Mouse (Mus musculus) forebrain, postnatal 0 days (tissue): ENCODE measurements around the gene Myh9. TPM values are rescaled to one million over a fixed set of nuclear protein-coding genes. Genes with fewer than 3 reads are reported as not detected.
"Not testable (repeated sequence)": the region's sequence is repeated elsewhere in the genome, so short reads cannot be mapped to it uniquely, and the experiment has no call there.

ENCODE experiments used
- ATAC-seq: fragments of 200-750 bp; cut with Nextera tagmentation; 2 replicates; pipeline ENCODE4 v1.8.0; 2017; ENCODE audit warnings: mild to moderate bottlenecking, moderate library complexity
- DNase-seq: peaks from one replicate; pipeline ENCODE4 v3.0.0-alpha.2; 2015
- H3K27ac ChIP-seq: fragments of 300-500 bp; sonication (generic); 2 replicates; pipeline ENCODE4 v1.5.1; 2014; ENCODE audit warnings: low read depth, mild to moderate bottlenecking, antibody characterized with exemption, low read length, moderate library complexity, mixed read lengths
- H3K27me3 ChIP-seq: fragments of 300-500 bp; sonication (generic); 2 replicates; pipeline ENCODE4 v1.6.1; 2014; ENCODE audit warnings: mild to moderate bottlenecking, low read length, mixed read lengths; ENCODE audit not compliant: insufficient read depth
- H3K36me3 ChIP-seq: fragments of 300-500 bp; sonication (generic); 2 replicates; pipeline ENCODE4 v1.6.1; 2014; ENCODE audit warnings: mild to moderate bottlenecking, moderate library complexity; ENCODE audit not compliant: insufficient read depth
- H3K4me1 ChIP-seq: fragments of 300-500 bp; sonication (generic); 2 replicates; pipeline ENCODE4 v1.6.1; 2014; ENCODE audit warnings: antibody characterized with exemption; ENCODE audit not compliant: insufficient read depth
- H3K4me2 ChIP-seq: fragments of 300-500 bp; sonication (generic); 2 replicates; pipeline ENCODE4 v1.6.1; 2014; ENCODE audit warnings: low read depth, mild to moderate bottlenecking, moderate library complexity
- H3K4me3 ChIP-seq: fragments of 300-500 bp; sonication (generic); 2 replicates; pipeline ENCODE4 v1.5.1; 2014; ENCODE audit warnings: low read depth, low read length, mixed read lengths
- H3K9ac ChIP-seq: fragments of 300-500 bp; sonication (generic); 2 replicates; pipeline ENCODE4 v1.6.1; 2014; ENCODE audit warnings: mild to moderate bottlenecking
- H3K9me3 ChIP-seq: fragments of 300-500 bp; sonication (generic); 2 replicates; pipeline ENCODE4 v1.6.1; 2016; ENCODE audit warnings: low read length
- CTCF ChIP-seq: sonication (generic); IDR thresholded peaks from 2 replicates; pipeline ENCODE4 v1.5.1; 2016; ENCODE audit warnings: antibody characterized with exemption, control low read depth, low read depth
- WGBS: fragments of 180-500 bp; shearing (Covaris S2); extraction: QIAGEN DNeasy Blood & Tissue Kit; methylation state at CpG from one replicate; pipeline ENCODE4 v1.1.7; 2014; 5-methylcytosine and 5-hydroxymethylcytosine counted together
- polyA plus RNA-seq: library from polyadenylated mRNA; unstranded; fragments of >200 nt; fragmentation: Nextera tagmentation; extraction: Ambion mirVana; gene quantifications from 2 replicates; pipeline ENCODE4 v1.2.1, GENCODE M21; 2015
- total RNA-seq: library from RNA; depleted of rRNA; stranded (reverse); fragments of >200 nt; gene quantifications from 2 replicates; pipeline ENCODE4 v1.2.3, GENCODE M21; 2014

Myh9 gene
- total and polyA plus RNA-seq, 2 experiments from 2014 or later: 7.2 to 35.2 TPM

DNA sequence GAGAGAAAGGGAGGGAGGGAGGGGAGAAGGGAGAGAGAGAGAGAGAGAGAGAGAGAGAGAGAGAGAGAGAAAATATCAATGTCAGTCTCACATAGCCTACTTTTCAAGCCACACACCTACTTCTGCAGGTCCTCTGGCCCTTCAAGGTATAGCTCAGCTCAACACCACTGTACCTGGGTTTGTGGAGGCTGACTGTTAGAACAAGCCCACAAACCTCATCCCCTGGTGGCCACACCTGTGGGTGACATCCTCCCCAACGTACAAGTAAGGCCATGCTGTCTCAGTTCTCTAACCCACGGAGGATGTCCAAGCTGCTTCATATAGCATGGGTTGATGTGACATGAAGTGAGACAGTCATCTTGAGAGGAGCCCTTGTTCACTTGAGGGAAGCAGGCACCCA is 35.2 kb upstream of the Myh9 start:
- H3K4me2 ChIP-seq: no peak overlapping the region
- H3K4me1 ChIP-seq: no peaks in the 10 kb centered on the region
- no peak overlapping the region for H3K27ac ChIP-seq
- no peaks in the 10 kb centered on the region for H3K27me3 ChIP-seq
- no peaks in the 10 kb centered on the region for H3K36me3 ChIP-seq
- H3K9me3 ChIP-seq: no peaks in the 10 kb centered on the region
- no peak for TF ChIP-seq CTCF
- no peak for ATAC-seq
- H3K9ac ChIP-seq: no peak overlapping the region
- no peak overlapping the region for H3K4me3 ChIP-seq
- DNase-seq: no peak
- 69% methylated on average over 2 of the region's 2 CpGs for WGBS

- H3K27ac ChIP-seq: no peak overlapping the region
- no peaks in the 10 kb centered on the region for H3K27me3 ChIP-seq
- no peak for TF ChIP-seq CTCF
- ATAC-seq (no peak), DNase-seq (no peak)
- no peak overlapping the region for H3K4me3 ChIP-seq
- no peaks in the 10 kb centered on the region for H3K36me3 ChIP-seq
- 72% methylated on average over 3 of the region's 3 CpGs for WGBS
- H3K4me1 ChIP-seq: no peaks in the 10 kb centered on the region
- H3K9me3 ChIP-seq: no peaks in the 10 kb centered on the region
- no peak overlapping the region for H3K4me2 ChIP-seq
- H3K9ac ChIP-seq: no peak overlapping the region
These were observed 34.7 kb upstream of the Myh9 start for GRCm38 (mm10) chr15:77876716-77877115.

DNA sequence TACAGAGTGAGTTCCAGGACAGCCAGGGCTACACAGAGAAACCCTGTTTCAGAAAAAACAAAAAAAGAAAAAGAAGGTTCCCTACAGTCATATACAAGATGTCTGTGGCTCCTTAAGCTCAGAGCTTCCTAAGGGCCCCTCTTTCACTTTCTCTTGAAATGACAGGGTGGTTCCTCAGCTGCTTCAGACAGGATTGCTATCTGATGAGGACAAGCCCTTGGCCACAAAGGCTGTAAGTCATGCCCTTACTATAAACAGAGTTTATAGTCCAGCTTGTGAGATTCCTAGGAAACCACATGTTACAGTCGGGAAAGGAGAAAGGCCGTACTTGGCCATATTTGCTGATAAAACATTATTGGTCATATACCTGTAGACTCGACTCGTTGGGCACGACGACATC is 34.0 kb upstream of the Myh9 start:
- Histone ChIP-seq H3K27me3 (no peaks in the 10 kb centered on the region), H3K4me2 (no peak overlapping the region), H3K9me3 (no peaks in the 10 kb centered on the region), H3K4me3 (no peak overlapping the region), H3K27ac (no peak overlapping the region), H3K36me3 (no peaks in the 10 kb centered on the region), H3K9ac (no peak overlapping the region), H3K4me1 (no peaks in the 10 kb centered on the region)
- TF ChIP-seq CTCF: no peak
- DNase-seq (no peak), ATAC-seq (no peak)
- WGBS: 94% methylated on average over 6 of the region's 6 CpGs

DNA sequence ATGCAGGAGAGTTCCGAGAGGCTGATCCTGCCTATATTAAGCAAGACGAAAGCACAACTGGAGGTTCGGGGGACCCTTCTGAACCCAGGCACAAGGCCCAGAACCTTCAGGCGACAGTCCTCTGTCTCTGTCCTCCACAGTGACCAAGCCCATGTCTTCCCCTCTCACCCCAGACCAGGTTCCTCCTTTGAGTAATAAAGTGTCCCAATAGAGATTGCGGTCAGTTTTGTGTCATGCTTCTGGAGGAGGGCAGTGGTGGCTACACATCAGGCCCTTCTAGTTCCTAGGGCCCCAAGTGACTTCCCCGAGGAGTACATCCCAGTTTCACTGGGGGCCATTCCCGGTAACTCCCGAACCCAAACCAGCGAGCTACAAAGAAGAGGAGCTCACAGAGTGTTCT is 32.8 kb upstream of the Myh9 start:
- H3K4me1 ChIP-seq: no peaks in the 10 kb centered on the region
- H3K36me3 ChIP-seq: no peaks in the 10 kb centered on the region
- H3K27ac ChIP-seq: no peak overlapping the region
- H3K9ac ChIP-seq: no peak overlapping the region
- H3K9me3 ChIP-seq: no peaks in the 10 kb centered on the region
- no peak overlapping the region for H3K4me3 ChIP-seq
- no peaks in the 10 kb centered on the region for H3K27me3 ChIP-seq
- ATAC-seq (no peak), DNase-seq (no peak)
- TF ChIP-seq CTCF: no peak
- 94% methylated on average over 9 of the region's 9 CpGs for WGBS
- H3K4me2 ChIP-seq: no peak overlapping the region

DNA sequence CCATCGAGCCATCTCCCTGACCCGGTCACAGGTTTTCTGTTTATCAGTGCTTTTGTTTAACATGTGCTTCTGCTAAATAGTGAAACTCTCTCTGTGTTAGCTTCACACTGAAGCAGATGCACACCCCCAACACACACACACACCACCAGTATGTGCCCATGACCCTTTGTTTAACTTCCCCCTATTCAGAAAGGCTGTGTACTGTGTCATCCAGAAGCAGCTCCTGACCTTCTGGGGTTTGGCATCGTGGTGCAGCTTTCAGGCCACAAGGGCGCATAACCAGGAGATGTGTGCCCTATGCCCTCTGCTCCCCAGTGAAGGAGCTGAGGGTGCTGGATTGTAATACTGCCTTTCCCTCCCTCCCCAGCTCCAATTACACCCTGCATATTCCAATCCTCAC is 32.3 kb upstream of the Myh9 start:
- Histone ChIP-seq H3K4me1 (no peaks in the 10 kb centered on the region), H3K27me3 (no peaks in the 10 kb centered on the region), H3K4me3 (no peak overlapping the region), H3K9me3 (no peaks in the 10 kb centered on the region), H3K9ac (no peak overlapping the region), H3K4me2 (no peak overlapping the region), H3K27ac (no peak overlapping the region), H3K36me3 (no peaks in the 10 kb centered on the region)
- 74% methylated on average over 4 of the region's 4 CpGs for WGBS
- DNase-seq (no peak), ATAC-seq (no peak)
- no peak for TF ChIP-seq CTCF

- WGBS: 82% methylated on average over 2 of the region's 2 CpGs
- ATAC-seq: no peak
- H3K9ac ChIP-seq: no peak overlapping the region
These were observed 31.6 kb upstream of the Myh9 start for GRCm38 (mm10) chr15:77873564-77873963.

GRCm38 (mm10) chr15:77872996-77873395 is 31.0 kb upstream of the Myh9 start:
- WGBS: 92% methylated on average over 3 of the region's 3 CpGs
- DNase-seq (no peak), ATAC-seq (no peak)
- H3K27me3 ChIP-seq: no peaks in the 10 kb centered on the region
- H3K4me2 ChIP-seq: no peak overlapping the region
- no peaks in the 10 kb centered on the region for H3K36me3 ChIP-seq
- H3K4me1 ChIP-seq: no peaks in the 10 kb centered on the region
- no peak overlapping the region for H3K4me3 ChIP-seq
- TF ChIP-seq CTCF: no peak
- no peak overlapping the region for H3K9ac ChIP-seq
- H3K9me3 ChIP-seq: no peaks in the 10 kb centered on the region
- H3K27ac ChIP-seq: no peak overlapping the region

More at GRCm38 (mm10) chr15:77873564-77873963, 31.6 kb upstream of the Myh9 start:
- no peak for DNase-seq
- no peaks in the 10 kb centered on the region for H3K9me3 ChIP-seq
- no peak overlapping the region for H3K4me3 ChIP-seq
- no peak overlapping the region for H3K27ac ChIP-seq
- no peaks in the 10 kb centered on the region for H3K27me3 ChIP-seq
- H3K4me1 ChIP-seq: no peaks in the 10 kb centered on the region
- no peak for TF ChIP-seq CTCF
- no peaks in the 10 kb centered on the region for H3K36me3 ChIP-seq
- no peak overlapping the region for H3K4me2 ChIP-seq

- 92% methylated on average over 5 of the region's 5 CpGs for WGBS
- ATAC-seq: no peak
These were observed 26.4 kb upstream of the Myh9 start for GRCm38 (mm10) chr15:77868340-77868739.

GRCm38 (mm10) chr15:77867231-77867968 is 25.4 kb upstream of the Myh9 start:
- not testable (repeated sequence) for H3K27ac ChIP-seq, H3K27me3 ChIP-seq, DNase-seq, H3K9me3 ChIP-seq, H3K4me3 ChIP-seq, H3K36me3 ChIP-seq, H3K4me1 ChIP-seq, H3K9ac ChIP-seq, H3K4me2 ChIP-seq, ATAC-seq
- 87% methylated on average over 8 of the region's 10 CpGs for WGBS

More at GRCm38 (mm10) chr15:77868340-77868739, 26.4 kb upstream of the Myh9 start:
- H3K4me1 ChIP-seq: no peaks in the 10 kb centered on the region
- H3K27ac ChIP-seq: no peak overlapping the region
- H3K27me3 ChIP-seq: no peaks in the 10 kb centered on the region
- no peak overlapping the region for H3K9ac ChIP-seq
- no peak overlapping the region for H3K4me2 ChIP-seq
- DNase-seq: no peak
- no peaks in the 10 kb centered on the region for H3K36me3 ChIP-seq
- H3K9me3 ChIP-seq: no peaks in the 10 kb centered on the region
- H3K4me3 ChIP-seq: no peak overlapping the region
- TF ChIP-seq CTCF: no peak
